Mouse (Mus musculus) bone marrow, adult 2 months (tissue): ENCODE measurements around the gene Upk3bl. TPM values are rescaled to one million over a fixed set of nuclear protein-coding genes. Genes with fewer than 3 reads are reported as not detected.

ENCODE experiments used
- H3K27ac ChIP-seq: fragments of 200-500 bp; 2 replicates; pipeline ENCODE4 v1.5.1; 2012; ENCODE audit warnings: low read depth, mild to moderate bottlenecking, control low read depth, inconsistent platforms, low read length; ENCODE audit not compliant: control insufficient read depth, poor library complexity, insufficient read depth
- H3K4me1 ChIP-seq: fragments of 200-500 bp; 2 replicates; pipeline ENCODE4 v1.6.1; 2011; ENCODE audit warnings: low read length; ENCODE audit not compliant: control insufficient read depth, insufficient read depth
- H3K4me3 ChIP-seq: fragments of 200-500 bp; replicated peaks from 2 replicates; pipeline ENCODE3; 2011; ENCODE audit warnings: mild to moderate bottlenecking, low read depth, low read length, control low read depth; ENCODE audit not compliant: control insufficient read depth
- CTCF ChIP-seq: fragments of 200-500 bp; IDR thresholded peaks from 2 replicates; pipeline ENCODE4 v1.5.1; 2011; ENCODE audit warnings: low read length, control low read depth; ENCODE audit not compliant: control insufficient read depth, insufficient read depth
- POLR2A ChIP-seq: fragments of 200-500 bp; IDR thresholded peaks from 2 replicates; pipeline ENCODE4 v1.6.1; 2011; ENCODE audit warnings: low read depth, mild to moderate bottlenecking, control low read depth, low read length, borderline replicate concordance; ENCODE audit not compliant: control insufficient read depth
- WGBS: fragments of 180-500 bp; shearing (Covaris S2); methylation state at CpG from one replicate; pipeline ENCODE4 v1.1.7; 2018; 5-methylcytosine and 5-hydroxymethylcytosine counted together
- polyA plus RNA-seq: library from polyadenylated mRNA; stranded (reverse); fragments of >200 nt; gene quantifications from 2 replicates; pipeline ENCODE4 v1.2.4, GENCODE M21; 2011; ENCODE audit warnings: low replicate concordance; ENCODE audit not compliant: missing spikeins, insufficient read depth, insufficient read length

Gene Upk3bl
- not detected in 2 replicates for polyA plus RNA-seq

GRCm38 (mm10) chr5:136054301-136055077 is at the start of gene Upk3bl:
Upk3bl (plus strand) TSS chr5:136054492.
- H3K27ac ChIP-seq: no peak within 1 kb of the TSS
- 60% methylated on average over 11 of the region's 11 CpGs for WGBS
- TF ChIP-seq CTCF: no peak
- TF ChIP-seq POLR2A: no peak

GRCm38 (mm10) chr5:136004537-136004936 is 49.8 kb upstream of the Upk3bl start:
- Histone ChIP-seq H3K27ac (no peak overlapping the region), H3K4me1 (no peaks in the 10 kb centered on the region; the same call in 1 of the 2 replicates), H3K4me3 (no peak overlapping the region)
- TF ChIP-seq POLR2A (no peak), CTCF (no peak)
- WGBS: 84% methylated on average over 4 of the region's 4 CpGs

More at GRCm38 (mm10) chr5:136054301-136055077, at the start of gene Upk3bl:
- H3K4me1 ChIP-seq: no peaks in the 10 kb centered on the region
- no peak within 1 kb of the TSS for H3K4me3 ChIP-seq

- Histone ChIP-seq H3K27ac (no peak overlapping the region), H3K4me3 (no peak overlapping the region), H3K4me1 (no peaks in the 10 kb centered on the region)
- WGBS: 60% methylated on average over 7 of the region's 7 CpGs
- TF ChIP-seq CTCF (no peak), POLR2A (no peak)
Measured at GRCm38 (mm10) chr5:136007745-136008144, 46.5 kb upstream of the Upk3bl start.

- Histone ChIP-seq H3K4me3 (no peak overlapping the region), H3K27ac (no peak overlapping the region; the same call in 1 of the 2 replicates), H3K4me1 (no peaks in the 10 kb centered on the region)
- 83% methylated on average over 10 of the region's 10 CpGs for WGBS
- TF ChIP-seq CTCF: no peak
- no peak for TF ChIP-seq POLR2A
Measured at GRCm38 (mm10) chr5:136014877-136015276, 39.4 kb upstream of the Upk3bl start.

GRCm38 (mm10) chr5:136015586-136015985 is 38.7 kb upstream of the Upk3bl start:
- Histone ChIP-seq H3K27ac (no peak overlapping the region), H3K4me3 (no peak overlapping the region), H3K4me1 (no peaks in the 10 kb centered on the region)
- no peak for TF ChIP-seq CTCF
- TF ChIP-seq POLR2A: no peak
- 83% methylated on average over 10 of the region's 10 CpGs for WGBS

GRCm38 (mm10) chr5:136016014-136016876 is 38.0 kb upstream of the Upk3bl start:
- WGBS: 80% methylated on average over 10 of the region's 10 CpGs
- TF ChIP-seq CTCF (no peak), POLR2A (no peak)
- no peaks in the 10 kb centered on the region for H3K4me1 ChIP-seq
- H3K27ac ChIP-seq: no peak overlapping the region
- H3K4me3 ChIP-seq: no peak overlapping the region

GRCm38 (mm10) chr5:136017262-136017661 is 37.0 kb upstream of the Upk3bl start:
- Histone ChIP-seq H3K4me1 (no peaks in the 10 kb centered on the region), H3K27ac (no peak overlapping the region), H3K4me3 (no peak overlapping the region)
- TF ChIP-seq CTCF (no peak), POLR2A (no peak)
- WGBS: 70% methylated on average over 6 of the region's 6 CpGs

GRCm38 (mm10) chr5:136018726-136019125 is 35.6 kb upstream of the Upk3bl start:
- Histone ChIP-seq H3K4me1 (no peaks in the 10 kb centered on the region; the same call in 1 of the 2 replicates), H3K4me3 (no peak overlapping the region), H3K27ac (no peak overlapping the region)
- TF ChIP-seq POLR2A (no peak), CTCF (no peak)
- WGBS: 75% methylated on average over 2 of the region's 2 CpGs
